Mouse (Mus musculus) CH12.LX (cell line): ENCODE results near the gene Ulk4. TPM values are rescaled to one million over a fixed set of nuclear protein-coding genes. Genes with fewer than 3 reads are reported as not detected.

Experiments
- DNase-seq: peaks from one replicate; pipeline ENCODE4 v3.0.0-alpha.2; 2013; ENCODE audit errors: extremely low read depth
- H3K27ac ChIP-seq: 2 replicates; pipeline ENCODE4 v1.5.1; 2012; ENCODE audit warnings: low read depth, mild to moderate bottlenecking, control low read depth, moderate library complexity; ENCODE audit not compliant: insufficient read depth
- H3K27me3 ChIP-seq: replicated peaks from 2 replicates; pipeline ENCODE3; 2012; ENCODE audit warnings: inconsistent platforms
- H3K36me3 ChIP-seq, 2 experiments: replicated peaks in 1 of 2; 2 replicates each; pipeline versions ENCODE3 to v1.6.1; 2012; ENCODE audit warnings: inconsistent platforms in 1 of 2, low read length in 1 of 2, mild to moderate bottlenecking in 1 of 2, mixed read lengths in 1 of 2, moderate library complexity in 1 of 2; ENCODE audit not compliant: control insufficient read depth in 1 of 2, insufficient read depth in 1 of 2
- H3K4me1 ChIP-seq, 2 experiments: 2 replicates each; pipeline ENCODE4 v1.6.1; 2012; ENCODE audit warnings: inconsistent platforms in 1 of 2, moderate library complexity in 1 of 2; ENCODE audit not compliant: insufficient read depth in 2 of 2, control insufficient read depth in 1 of 2
- H3K4me2 ChIP-seq: 2 replicates; pipeline ENCODE4 v1.6.1; 2012; ENCODE audit warnings: low read depth, mild to moderate bottlenecking, control low read depth; ENCODE audit not compliant: poor library complexity, insufficient read depth, severe bottlenecking
- H3K4me3 ChIP-seq, 3 experiments: fragments of 150-350 bp in 1 of 3; sonication (generic) in 1 of 3; replicated peaks in 1 of 3; 2 replicates each; pipeline versions ENCODE3 to v1.5.1; 2011 to 2012; ENCODE audit warnings: low read depth in 2 of 3, low read length in 2 of 3, mild to moderate bottlenecking in 2 of 3, moderate library complexity in 2 of 3, control low read depth in 1 of 3, improper control_type of control experiment in 1 of 3, inconsistent platforms in 1 of 3, mixed read lengths in 1 of 3; ENCODE audit not compliant: poor library complexity in 1 of 3
- H3K79me2 ChIP-seq: replicated peaks from 2 replicates; pipeline ENCODE4 v1.6.1; 2012; ENCODE audit warnings: mild to moderate bottlenecking, moderate library complexity; ENCODE audit not compliant: control insufficient read depth, poor library complexity, insufficient read depth, severe bottlenecking; ENCODE audit errors: extremely low read depth
- H3K9ac ChIP-seq: 2 replicates; pipeline ENCODE4 v1.6.1; 2012; ENCODE audit warnings: low read depth, mild to moderate bottlenecking, control low read depth, moderate library complexity; ENCODE audit not compliant: insufficient read depth
- H3K9me3 ChIP-seq: replicated peaks from 2 replicates; pipeline ENCODE3; 2012; ENCODE audit warnings: low read length, inconsistent platforms, mixed read lengths
- CHD1 ChIP-seq: IDR thresholded peaks from 2 replicates; pipeline ENCODE4 v1.6.1; 2012; ENCODE audit warnings: low read depth, low read length, improper control_type of control experiment, inconsistent platforms
- CTCF ChIP-seq, 2 experiments: IDR thresholded peaks in 1 of 2; conservative IDR thresholded peaks in 1 of 2; 2 replicates each; pipeline ENCODE4 v1.5.1; 2011 to 2012; ENCODE audit warnings: low read depth in 2 of 2, low read length in 2 of 2, improper control_type of control experiment in 1 of 2, inconsistent platforms in 1 of 2, mild to moderate bottlenecking in 1 of 2, moderate library complexity in 1 of 2
- GABPA ChIP-seq: IDR thresholded peaks from 2 replicates; pipeline ENCODE4 v1.6.1; 2012; ENCODE audit warnings: low read depth, low read length, improper control_type of control experiment, inconsistent platforms; ENCODE audit not compliant: insufficient replicate concordance
- HCFC1 ChIP-seq: IDR thresholded peaks from 2 replicates; pipeline ENCODE4 v1.6.1; 2012; ENCODE audit warnings: low read depth, mild to moderate bottlenecking, inconsistent platforms, low read length, improper control_type of control experiment
- JUN ChIP-seq: IDR thresholded peaks from 2 replicates; pipeline ENCODE4 v1.6.1; 2011; ENCODE audit warnings: low read depth, mild to moderate bottlenecking, low read length, improper control_type of control experiment, moderate library complexity; ENCODE audit not compliant: insufficient read depth
- JUND ChIP-seq: conservative IDR thresholded peaks from 2 replicates; pipeline ENCODE4 v1.6.1; 2011; ENCODE audit warnings: low read depth, low read length, improper control_type of control experiment
- KAT2A ChIP-seq: IDR thresholded peaks from 2 replicates; pipeline ENCODE4 v1.6.1; 2012; ENCODE audit warnings: low read length, improper control_type of control experiment, inconsistent platforms; ENCODE audit not compliant: insufficient replicate concordance
- MEF2A ChIP-seq: IDR thresholded peaks from 2 replicates; pipeline ENCODE4 v1.6.1; 2014; ENCODE audit warnings: low read depth, mild to moderate bottlenecking, inconsistent platforms, low read length, improper control_type of control experiment, borderline replicate concordance
- NELFE ChIP-seq: IDR thresholded peaks from 2 replicates; pipeline ENCODE4 v1.6.1; 2011; ENCODE audit warnings: low read depth, low read length, improper control_type of control experiment
- PAX5 ChIP-seq: IDR thresholded peaks from 2 replicates; pipeline ENCODE4 v1.6.1; 2012; ENCODE audit warnings: low read length, inconsistent platforms, mixed read lengths
- POLR2A ChIP-seq: IDR thresholded peaks from 2 replicates; pipeline ENCODE4 v1.6.1; 2011; ENCODE audit warnings: low read depth, mild to moderate bottlenecking, improper control_type of control experiment, low read length
- POLR2AphosphoS2 ChIP-seq: IDR thresholded peaks from 2 replicates; pipeline ENCODE4 v1.6.1; 2011; ENCODE audit warnings: low read depth, low read length, improper control_type of control experiment
- RAD21 ChIP-seq: IDR thresholded peaks from 2 replicates; pipeline ENCODE4 v1.6.1; 2011; ENCODE audit warnings: low read depth, mild to moderate bottlenecking, low read length, improper control_type of control experiment, moderate library complexity
- SMC3 ChIP-seq: IDR thresholded peaks from 2 replicates; pipeline ENCODE4 v1.6.1; 2011; ENCODE audit warnings: low read depth, low read length, improper control_type of control experiment
- TBP ChIP-seq: conservative IDR thresholded peaks from 2 replicates; pipeline ENCODE4 v1.6.1; 2011; ENCODE audit warnings: low read depth, low read length, improper control_type of control experiment
- UBTF ChIP-seq: IDR thresholded peaks from 2 replicates; pipeline ENCODE4 v1.6.1; 2012; ENCODE audit warnings: low read depth, mild to moderate bottlenecking, inconsistent platforms, low read length, improper control_type of control experiment, moderate library complexity
- ZC3H11A ChIP-seq: IDR thresholded peaks from 2 replicates; pipeline ENCODE4 v1.6.1; 2012; ENCODE audit warnings: low read depth, mild to moderate bottlenecking, inconsistent platforms, low read length, improper control_type of control experiment
- ZKSCAN1 ChIP-seq: IDR thresholded peaks from 2 replicates; pipeline ENCODE4 v1.6.1; 2012; ENCODE audit warnings: low read depth, inconsistent platforms, low read length, improper control_type of control experiment, borderline replicate concordance
- dilution Hi-C: fragments of 300-500 bp; cut with MboI; formaldehyde crosslinking; loops from 2 replicates; pipeline ENCODE4 v1.14.3; 2020; ENCODE audit warnings: low sequenced_read_pairs; ENCODE audit not compliant: extremely low pct_unique_long_range_greater_than_20kb, extremely low pct_ligation_motif_present
- in situ Hi-C: fragments of 300-500 bp; cut with MboI; formaldehyde crosslinking; loops from 3 replicates; pipeline ENCODE4 v1.14.3; 2019; ENCODE audit warnings: low sequenced_read_pairs, low pct_ligation_motif_present, low pct_unique_long_range_greater_than_20kb, mixed read lengths
- polyA plus RNA-seq: library from polyadenylated mRNA; unstranded; fragments of >175 nt; gene quantifications from 2 replicates; pipeline ENCODE4 v1.2.1, GENCODE M21; 2012; ENCODE audit warnings: low read depth; ENCODE audit not compliant: insufficient read length
- total RNA-seq, 2 experiments: library from RNA; depleted of rRNA; stranded (reverse); fragments of 300-350 nt in 1 of 2; fragments of >200 nt in 1 of 2; gene quantifications; 2 replicates each; pipeline ENCODE4 v1.2.3; 2012 to 2014

Ulk4 gene
- total and polyA plus RNA-seq, 3 experiments, result 1.6 to 25.8 (median 18.5) TPM

DNA sequence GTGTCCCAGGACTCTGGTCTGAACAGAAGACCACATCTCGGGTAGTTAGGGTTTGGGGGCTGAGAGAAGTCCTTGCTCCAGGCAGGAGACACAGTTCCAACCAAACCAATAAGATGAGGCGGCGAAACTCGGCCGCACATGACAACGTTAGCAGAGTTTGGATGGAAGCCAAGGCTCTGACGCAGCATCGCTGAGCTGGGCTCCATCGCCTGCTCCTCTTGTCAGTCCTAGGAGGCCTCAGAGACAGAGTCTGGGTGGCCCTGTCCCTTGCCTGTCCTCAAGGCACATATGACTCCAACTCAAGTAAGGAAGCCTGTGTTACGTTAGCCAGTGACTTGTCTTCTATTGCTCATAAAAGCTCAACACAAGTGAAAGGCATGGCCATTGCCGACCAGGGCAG lies 205.9 kb downstream of the Ulk4 start:
- Histone ChIP-seq H3K4me2 (no peak overlapping the region), H3K9ac (no peak overlapping the region), H3K79me2 (no peaks in the 10 kb centered on the region), H3K36me3 (peaks cover 0 to 57% of the 10 kb centered on the region in 2 experiments), H3K27me3 (no peaks in the 10 kb centered on the region), H3K27ac (no peak overlapping the region), H3K4me1 (peaks cover 2 to 8% of the 10 kb centered on the region in 2 experiments; a peak in 2 of 4 replicates), H3K4me3 (no peak overlapping the region), H3K9me3 (no peaks in the 10 kb centered on the region)
- dilution Hi-C loops (no loop called here), in situ Hi-C loops (no loop called here)
- TF ChIP-seq KAT2A, result no peak
- DNase-seq, result no peak

- in situ Hi-C loops, result no loop called here
- H3K27me3 ChIP-seq, result no peaks in the 10 kb centered on the region
- H3K4me1 ChIP-seq, result peaks cover 5 to 8% of the 10 kb centered on the region in 2 experiments; a peak in 2 of 4 replicates
- H3K4me2 ChIP-seq, result no peak overlapping the region
- no peak overlapping the region for H3K4me3 ChIP-seq
- dilution Hi-C loops, result no loop called here
- TF ChIP-seq RAD21, result no peak
- no peak for TF ChIP-seq MEF2A
- TF ChIP-seq TBP, result no peak
- TF ChIP-seq POLR2A, result no peak
- TF ChIP-seq JUND, result no peak
- TF ChIP-seq UBTF, result no peak
- no peak for TF ChIP-seq GABPA
- no peak for TF ChIP-seq PAX5
- no peak for TF ChIP-seq SMC3
- TF ChIP-seq NELFE, result no peak
- TF ChIP-seq ZC3H11A, result no peak
- no peak for TF ChIP-seq HCFC1
- TF ChIP-seq CHD1, result no peak
- TF ChIP-seq JUN, result no peak
- TF ChIP-seq ZKSCAN1, result no peak
- TF ChIP-seq CTCF (conservative IDR thresholded peaks at IDR 0.05 in 1 of 2, IDR thresholded peaks at IDR 0.05 in 1 of 2; ENCODE audit: low read depth in 2 of 2, low read length in 2 of 2), result no peak
- no peak for TF ChIP-seq POLR2AphosphoS2
- no peak overlapping the region for H3K9ac ChIP-seq
- no peaks in the 10 kb centered on the region for H3K9me3 ChIP-seq
- H3K79me2 ChIP-seq, result no peaks in the 10 kb centered on the region
- H3K36me3 ChIP-seq, result peaks cover 0 to 37% of the 10 kb centered on the region in 2 experiments
- no peak for DNase-seq
- no peak overlapping the region for H3K27ac ChIP-seq
These were observed 208.9 kb downstream of the Ulk4 start for GRCm38 (mm10) chr9:121068115-121068514.
